Mouse (Mus musculus): ENCODE measurements at regions not wholly inside any gene's neighbourhood (a gene's known extent, or its start where the extent isn't known, plus 50 kb on each side); places are given as distances from the start of the nearest gene placed in this dataset.

DNA sequence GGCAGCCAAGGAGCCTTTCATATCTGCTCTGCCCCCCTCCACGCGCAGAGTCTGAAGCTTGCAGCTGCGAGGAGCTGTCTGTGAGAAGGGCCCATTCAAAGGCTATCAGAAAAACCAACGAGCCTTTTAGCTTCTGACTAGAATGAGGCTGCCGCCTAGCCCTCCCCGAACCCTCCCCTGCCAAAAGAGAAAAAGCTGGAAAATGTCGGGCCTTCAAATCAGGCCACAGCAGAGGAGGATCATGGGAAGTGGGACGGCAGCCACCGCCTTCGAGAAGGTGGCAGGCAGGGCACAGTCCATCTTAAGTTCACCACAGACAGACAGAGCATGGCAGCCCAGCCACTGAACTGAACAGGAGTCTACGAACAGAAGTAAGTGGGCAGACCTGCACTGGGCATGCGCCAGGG is 108.6 kb upstream of the Igsf21 start:
- Histone ChIP-seq H3K4me3 (replicated peaks) (no peak overlapping the region), H3K27me3 (peaks cover 5% of the 10 kb centered on the region; the same call in 1 of the 2 replicates), H3K36me3 (replicated peaks) (no peaks in the 10 kb centered on the region), H3K9ac (no peak overlapping the region), H3K4me2 (no peak overlapping the region), H3K4me1 (peaks cover 26% of the 10 kb centered on the region; the same call in 1 of the 2 replicates), H3K27ac (peak overlapping the region; percentile 59), H3K9me3 (no peaks in the 10 kb centered on the region)
- 48% methylated on average over 12 of the region's 12 CpGs for WGBS
- ATAC-seq (ENCODE audit: low FRiP score) = 0 out of 2 replicates have a peak, but pooled peaks have one; percentile 33

DNA sequence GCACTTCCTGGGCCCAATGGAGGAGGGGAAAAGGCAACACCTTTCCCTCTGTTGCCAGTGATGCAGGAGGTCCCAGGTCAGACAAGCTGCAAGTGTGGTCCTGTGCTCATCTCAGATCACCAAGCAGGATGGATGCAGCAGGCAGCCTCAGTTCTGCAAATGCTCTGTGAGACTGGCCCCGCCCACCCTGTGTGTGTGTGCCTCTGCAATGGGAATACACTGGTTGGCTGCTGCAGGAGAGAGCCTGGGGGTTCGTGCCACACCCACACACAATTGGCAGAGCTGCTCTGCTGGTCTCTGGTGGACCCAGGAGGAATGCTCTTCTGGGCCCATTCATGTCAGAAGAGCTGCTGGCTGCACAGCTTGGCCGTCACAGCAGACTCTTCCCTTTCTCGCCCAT is 102.2 kb upstream of the Igsf21 start:
- no peak for ATAC-seq (ENCODE audit: low FRiP score)
- Histone ChIP-seq H3K9ac (no peak overlapping the region), H3K36me3 (replicated peaks) (no peaks in the 10 kb centered on the region), H3K27me3 (no peaks in the 10 kb centered on the region; the same call in 1 of the 2 replicates), H3K27ac (no peak overlapping the region), H3K9me3 (no peaks in the 10 kb centered on the region), H3K4me1 (peaks cover 3% of the 10 kb centered on the region; the same call in 1 of the 2 replicates), H3K4me3 (replicated peaks) (no peak overlapping the region), H3K4me2 (no peak overlapping the region)
- 63% methylated on average over 4 of the region's 4 CpGs for WGBS

- Histone ChIP-seq H3K27me3 (no peaks in the 10 kb centered on the region), H3K4me2 (no peak overlapping the region), H3K4me1 (peaks cover 7% of the 10 kb centered on the region; the same call in 1 of the 2 replicates), H3K9me3 (no peaks in the 10 kb centered on the region), H3K27ac (no peak overlapping the region), H3K9ac (no peak overlapping the region), H3K36me3 (replicated peaks) (no peaks in the 10 kb centered on the region), H3K4me3 (replicated peaks) (no peak overlapping the region)
- ATAC-seq (ENCODE audit: low FRiP score) = peak; percentile 81; the same call in 1 of the 2 replicates
- 75% methylated on average over 4 of the region's 4 CpGs for WGBS
These were observed 83.6 kb upstream of the Igsf21 start for GRCm38 (mm10) chr4:140330138-140330537.

- H3K4me1 ChIP-seq = peaks cover 7% of the 10 kb centered on the region; the same call in 1 of the 2 replicates
- no peaks in the 10 kb centered on the region for H3K36me3 ChIP-seq (replicated peaks)
- H3K27ac ChIP-seq = no peak overlapping the region
- H3K4me2 ChIP-seq = no peak overlapping the region
- 34% methylated on average over 10 of the region's 10 CpGs for WGBS
- no peak for ATAC-seq (ENCODE audit: low FRiP score)
- peaks cover 9% of the 10 kb centered on the region for H3K9me3 ChIP-seq
- no peaks in the 10 kb centered on the region for H3K27me3 ChIP-seq
- no peak overlapping the region for H3K9ac ChIP-seq
- H3K4me3 ChIP-seq (replicated peaks) = no peak overlapping the region
These were observed 80.3 kb upstream of the Igsf21 start for GRCm38 (mm10) chr4:140326706-140327440.

DNA sequence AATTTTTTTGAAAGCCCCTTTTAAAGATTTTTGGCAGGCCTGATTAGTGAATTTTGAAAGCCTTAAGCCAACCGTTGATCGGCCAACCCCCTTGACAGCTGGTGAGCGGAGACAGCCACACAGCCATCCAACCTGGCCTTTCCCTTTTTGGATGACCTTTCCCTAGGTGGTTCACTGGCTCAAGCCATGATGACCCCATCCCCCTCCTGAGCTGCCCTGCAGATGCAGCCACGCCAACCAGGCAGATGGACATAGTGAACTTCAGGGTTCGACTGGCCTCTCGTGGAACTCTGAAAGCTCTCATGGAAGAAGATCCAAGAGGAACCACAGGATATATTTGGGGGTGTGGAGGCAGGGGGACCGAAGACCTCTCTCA is 79.1 kb upstream of the Igsf21 start:
- H3K9me3 ChIP-seq = peaks cover 9% of the 10 kb centered on the region
- no peaks in the 10 kb centered on the region for H3K36me3 ChIP-seq (replicated peaks)
- H3K9ac ChIP-seq = no peak overlapping the region
- no peak overlapping the region for H3K27ac ChIP-seq
- no peak for ATAC-seq (ENCODE audit: low FRiP score)
- WGBS = 93% methylated on average over 7 of the region's 7 CpGs
- no peak overlapping the region for H3K4me3 ChIP-seq (replicated peaks)
- H3K27me3 ChIP-seq = no peaks in the 10 kb centered on the region
- H3K4me1 ChIP-seq = peaks cover 7% of the 10 kb centered on the region; the same call in 1 of the 2 replicates
- H3K4me2 ChIP-seq = no peak overlapping the region

- H3K4me2 ChIP-seq = no peak overlapping the region
- H3K27ac ChIP-seq = no peak overlapping the region
- no peaks in the 10 kb centered on the region for H3K27me3 ChIP-seq
- no peak overlapping the region for H3K9ac ChIP-seq
- H3K36me3 ChIP-seq (replicated peaks) = no peaks in the 10 kb centered on the region
- H3K4me1 ChIP-seq = peaks cover 7% of the 10 kb centered on the region; the same call in 1 of the 2 replicates
- no peak for ATAC-seq (ENCODE audit: low FRiP score)
- no peak overlapping the region for H3K4me3 ChIP-seq (replicated peaks)
- WGBS = 88% methylated on average over 8 of the region's 8 CpGs
- peaks cover 9% of the 10 kb centered on the region for H3K9me3 ChIP-seq
These were observed 78.5 kb upstream of the Igsf21 start for GRCm38 (mm10) chr4:140324971-140325676.

DNA sequence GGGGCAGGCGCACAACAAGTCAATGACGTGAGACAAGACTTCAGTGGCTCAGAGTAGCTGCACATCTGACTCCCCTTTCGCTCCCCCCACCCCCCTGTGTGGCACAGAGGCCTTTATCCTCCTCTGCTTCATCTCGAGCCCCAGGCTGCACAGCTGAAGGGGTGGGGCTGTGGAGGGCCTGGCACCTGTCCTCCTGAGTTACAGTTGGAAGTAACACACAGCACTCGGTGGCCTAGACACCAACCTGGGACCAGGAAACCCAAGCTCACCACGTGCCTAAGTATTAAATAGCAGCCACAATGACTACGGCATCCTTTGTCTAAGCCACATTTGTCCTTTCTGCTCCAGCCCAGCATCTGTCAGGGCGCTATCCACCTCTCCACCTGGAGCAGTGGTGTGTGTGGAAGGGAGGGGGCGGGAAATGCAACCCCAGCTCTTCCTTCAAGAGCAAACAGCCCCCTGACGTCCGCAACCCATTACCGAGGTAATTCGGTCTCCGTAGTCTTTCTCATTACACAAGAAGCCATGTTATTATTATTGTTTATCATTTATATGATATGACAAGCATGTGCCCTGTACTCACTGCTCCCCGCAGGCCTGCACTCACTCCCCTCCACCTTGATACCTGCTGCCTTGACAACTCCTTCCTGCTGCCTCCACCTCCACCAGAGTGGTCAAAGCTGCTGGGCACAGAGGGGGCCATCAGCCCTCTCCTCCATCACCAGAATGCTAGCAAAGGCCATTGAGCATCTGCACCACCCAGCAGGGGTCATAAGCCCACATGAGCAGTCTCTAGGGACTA is 73.7 kb upstream of the Igsf21 start:
- Histone ChIP-seq H3K4me1 (peaks cover 8% of the 10 kb centered on the region; the same call in 1 of the 2 replicates), H3K36me3 (replicated peaks) (no peaks in the 10 kb centered on the region), H3K9me3 (peaks cover 9% of the 10 kb centered on the region), H3K9ac (no peak overlapping the region), H3K27me3 (no peaks in the 10 kb centered on the region), H3K4me2 (no peak overlapping the region), H3K27ac (no peak overlapping the region), H3K4me3 (replicated peaks) (no peak overlapping the region)
- no peak for ATAC-seq (ENCODE audit: low FRiP score)
- WGBS = 75% methylated on average over 15 of the region's 15 CpGs

DNA sequence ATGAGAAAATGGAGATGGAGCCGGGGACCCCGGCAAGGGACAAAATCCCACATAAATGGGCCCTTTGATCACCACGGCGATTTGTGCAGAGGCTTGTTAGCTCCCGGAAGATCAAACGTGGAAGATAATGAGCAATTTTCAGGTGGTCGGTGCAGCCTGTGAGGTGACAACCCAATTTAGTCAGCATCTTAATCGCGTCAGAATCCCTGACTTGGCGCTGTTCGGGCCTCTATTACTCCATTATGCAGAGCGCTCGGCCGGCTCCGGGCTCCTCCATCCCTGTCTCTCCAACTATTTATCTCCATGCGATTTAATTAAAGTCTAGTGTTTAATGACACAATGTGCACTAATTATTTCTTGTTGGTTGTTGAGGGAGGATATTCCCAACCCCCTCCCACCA is 66.1 kb upstream of the Igsf21 start:
- Histone ChIP-seq H3K27me3 (no peaks in the 10 kb centered on the region), H3K27ac (peak overlapping the region; percentile 82), H3K9me3 (no peaks in the 10 kb centered on the region), H3K4me1 (peaks cover 30% of the 10 kb centered on the region; the same call in 1 of the 2 replicates), H3K4me3 (replicated peaks) (no peak overlapping the region), H3K4me2 (no peak overlapping the region), H3K9ac (no peak overlapping the region), H3K36me3 (replicated peaks) (no peaks in the 10 kb centered on the region)
- WGBS = 23% methylated on average over 16 of the region's 16 CpGs
- ATAC-seq (ENCODE audit: low FRiP score) = peak; percentile 76

- WGBS = 56% methylated on average over 8 of the region's 8 CpGs
- H3K4me3 ChIP-seq (replicated peaks) = no peak overlapping the region
- H3K4me2 ChIP-seq = no peak overlapping the region
- peak overlapping the region; percentile 69 for H3K27ac ChIP-seq
- H3K4me1 ChIP-seq = peaks cover 20% of the 10 kb centered on the region; the same call in 1 of the 2 replicates
- H3K9ac ChIP-seq = no peak overlapping the region
- H3K36me3 ChIP-seq (replicated peaks) = no peaks in the 10 kb centered on the region
- H3K9me3 ChIP-seq = no peaks in the 10 kb centered on the region
- H3K27me3 ChIP-seq = no peaks in the 10 kb centered on the region
- ATAC-seq (ENCODE audit: low FRiP score) = peak; percentile 57; the same call in 1 of the 2 replicates
These were observed 60.9 kb upstream of the Igsf21 start for GRCm38 (mm10) chr4:140307481-140307880.

DNA sequence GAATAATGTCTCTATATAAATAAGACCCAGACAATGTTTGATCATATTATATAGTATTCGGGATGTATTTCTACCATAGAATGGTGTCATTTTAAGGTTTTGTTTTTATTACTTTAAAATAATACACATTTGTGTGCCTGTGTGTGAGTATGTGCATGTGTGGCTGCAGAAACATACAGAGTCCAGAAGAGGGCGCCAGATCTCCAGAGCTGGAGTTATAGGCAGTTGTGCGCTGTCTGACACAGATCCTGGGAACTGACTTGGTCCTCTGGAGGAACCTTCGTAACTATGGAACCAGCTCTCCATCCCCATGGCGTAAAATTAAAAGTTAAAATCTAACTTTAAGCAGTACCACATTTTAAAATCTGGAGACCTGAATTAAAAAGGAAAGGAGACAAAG is 58.4 kb upstream of the Igsf21 start:
- Histone ChIP-seq H3K4me2 (no peak overlapping the region), H3K4me1 (peaks cover 16% of the 10 kb centered on the region; the same call in 1 of the 2 replicates)

DNA sequence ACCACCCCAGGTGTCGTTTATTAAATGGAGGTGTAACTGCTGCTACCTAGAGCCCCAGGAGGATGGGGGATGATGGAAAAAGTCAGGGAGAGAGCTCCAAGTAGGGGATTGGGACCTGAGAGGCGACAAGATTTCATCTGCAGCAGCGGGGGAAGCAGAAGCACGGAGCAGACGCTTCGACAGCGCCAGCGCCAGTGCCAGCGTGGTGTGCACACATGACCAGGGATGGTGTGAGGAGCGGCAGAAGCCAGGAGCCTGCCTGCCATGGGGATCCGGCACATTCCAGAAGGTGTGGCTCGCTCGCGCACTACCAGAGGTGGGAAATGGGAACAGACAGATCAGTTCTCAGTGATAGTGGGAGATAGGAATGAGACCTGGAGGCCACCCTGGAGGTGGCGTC is 55.1 kb upstream of the Igsf21 start:
- Histone ChIP-seq H3K27me3 (no peaks in the 10 kb centered on the region), H3K36me3 (replicated peaks) (no peaks in the 10 kb centered on the region), H3K4me1 (0 out of 2 replicates have a peak, but pooled peaks cover 2% of the 10 kb centered on the region), H3K4me3 (replicated peaks) (no peak overlapping the region), H3K4me2 (no peak overlapping the region), H3K9ac (no peak overlapping the region), H3K27ac (no peak overlapping the region), H3K9me3 (no peaks in the 10 kb centered on the region)
- WGBS = 82% methylated on average over 15 of the region's 15 CpGs
- ATAC-seq (ENCODE audit: low FRiP score) = no peak

More for the DNA sequence above, 58.4 kb upstream of the Igsf21 start:
- Histone ChIP-seq H3K9ac (no peak overlapping the region), H3K9me3 (no peaks in the 10 kb centered on the region), H3K36me3 (replicated peaks) (no peaks in the 10 kb centered on the region), H3K27me3 (no peaks in the 10 kb centered on the region), H3K27ac (no peak overlapping the region), H3K4me3 (replicated peaks) (no peak overlapping the region)
- WGBS = 82% methylated on average over 5 of the region's 5 CpGs
- ATAC-seq (ENCODE audit: low FRiP score) = no peak
